Mouse (Mus musculus): ENCODE measurements around the gene Acot11.
"Not testable (repeated sequence)": the region's sequence is repeated elsewhere in the genome, so short reads cannot be mapped to it uniquely, and the experiment has no call there.

The Acot11 gene

DNA sequence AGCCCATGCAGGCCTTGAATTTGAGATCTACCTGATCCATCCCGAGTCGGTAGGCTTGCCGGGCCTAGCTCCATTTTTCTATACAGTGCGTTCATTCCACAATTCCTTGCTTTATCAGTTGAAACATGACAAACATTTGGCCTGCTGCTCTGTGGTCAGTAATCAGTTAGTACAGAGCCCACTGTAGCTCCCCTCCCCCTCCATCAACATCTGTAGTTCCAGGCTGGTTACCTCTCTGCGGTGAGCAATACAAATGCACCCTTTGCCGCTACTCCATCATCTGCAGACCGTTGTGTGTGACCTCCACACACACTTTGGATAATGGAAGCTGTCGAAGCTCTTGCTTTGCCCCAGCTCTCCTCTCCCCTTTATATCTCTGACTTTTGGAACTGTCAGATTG lies 6.4 kb upstream of the Acot11 start:
- DNase-seq (ENCODE audit: low spot score in 2 of 2): no peak

DNA sequence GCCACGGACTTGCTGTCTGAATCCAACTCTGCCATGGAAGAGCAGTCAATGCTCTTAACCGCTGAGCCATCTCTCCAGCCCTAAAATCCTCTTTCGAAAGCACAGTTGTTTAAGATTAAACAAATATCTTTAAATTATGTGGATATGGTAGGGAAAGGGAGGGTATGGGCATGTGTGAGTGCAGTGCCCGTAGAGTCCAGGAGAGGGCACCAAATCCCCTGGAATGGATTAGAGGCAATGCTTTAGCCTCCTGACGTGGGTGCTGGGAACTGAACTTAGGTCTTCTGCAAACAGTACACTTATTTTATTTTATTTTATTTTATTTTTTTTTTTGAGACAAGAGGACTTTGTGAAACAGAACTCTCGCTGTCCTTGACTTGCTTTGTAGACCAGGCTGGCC lies 5.2 kb upstream of the Acot11 start:
- DNase-seq (ENCODE audit: low spot score in 2 of 2): no peak

GRCm38 (mm10) chr4:106807287-106807686 lies 2.5 kb upstream of the Acot11 start:
- no peak for DNase-seq (ENCODE audit: low spot score in 2 of 2)

DNA sequence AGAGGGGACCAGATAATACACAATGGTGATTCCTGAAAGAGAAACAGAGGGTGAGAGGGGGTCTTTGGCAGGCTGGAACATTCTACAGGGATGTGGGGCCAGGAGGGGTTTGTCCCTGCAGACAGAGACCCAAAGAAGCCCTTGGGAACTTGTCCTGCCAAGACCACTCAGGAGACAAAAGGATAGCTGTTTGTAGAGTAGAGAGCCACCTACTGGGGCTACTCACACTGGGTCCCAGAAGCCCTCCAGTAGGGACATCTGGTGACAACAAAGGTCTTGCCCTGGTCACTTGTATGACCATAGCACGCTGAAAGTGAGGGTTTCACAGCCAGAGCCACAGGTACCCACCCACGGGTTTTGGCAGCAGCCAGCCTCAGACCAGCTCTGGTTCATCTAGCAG lies 1.1 kb upstream of the Acot11 start:
- no peak for DNase-seq (ENCODE audit: low spot score in 2 of 2)

DNA sequence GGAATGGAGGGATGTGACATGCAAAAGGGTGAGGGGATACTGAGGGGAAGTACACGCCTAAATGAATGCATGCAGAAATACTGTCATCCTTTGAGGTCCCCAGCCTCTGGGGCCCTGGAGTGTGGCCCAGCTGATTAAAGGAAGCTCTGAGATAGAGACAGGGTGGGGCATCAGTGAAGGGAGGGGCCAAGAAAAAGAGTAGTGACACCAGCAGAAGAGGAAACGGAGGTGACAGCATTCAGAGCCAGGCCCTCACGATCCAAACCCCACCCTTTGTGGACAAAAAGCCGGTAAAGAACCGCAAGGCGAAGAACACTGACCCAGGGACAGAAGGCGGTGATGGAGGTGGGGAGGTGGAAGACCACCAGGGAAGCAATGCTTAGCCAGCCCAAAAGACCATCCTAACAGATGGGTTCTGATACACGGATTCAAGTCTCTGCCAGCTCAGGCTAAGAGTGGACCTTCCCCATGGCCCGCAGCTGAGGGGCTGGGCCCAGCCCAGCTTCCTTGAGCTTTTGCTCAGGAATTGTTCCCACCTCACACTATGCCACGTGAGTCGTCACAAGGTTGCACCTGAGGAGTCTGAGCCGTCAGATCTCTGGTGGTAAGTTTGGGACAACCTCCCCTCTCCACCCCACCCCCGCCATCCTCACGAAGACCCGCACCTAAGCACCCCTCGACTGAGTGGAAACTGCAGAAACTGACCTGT lies 443 bp downstream of the Acot11 start:
- no peak for DNase-seq (ENCODE audit: low spot score in 2 of 2)

DNA sequence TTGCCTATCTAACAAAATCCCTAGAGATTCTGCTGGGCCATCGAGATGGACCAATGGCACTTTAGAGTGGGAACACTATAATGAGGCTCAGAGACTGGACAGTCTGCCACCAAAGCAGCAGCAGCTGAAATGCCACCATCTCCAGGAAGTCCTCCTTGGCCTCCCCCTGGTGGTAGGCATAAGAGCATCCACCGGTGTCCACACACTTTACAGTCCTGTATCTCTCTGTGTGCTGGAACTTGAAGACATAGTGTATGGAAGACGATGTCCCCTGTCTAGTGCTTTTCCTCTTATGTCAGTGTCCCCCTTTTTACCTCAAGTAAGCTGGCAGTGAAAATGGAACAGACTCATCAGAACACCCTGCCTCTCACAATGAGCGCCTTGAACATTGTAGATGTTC lies 1.0 kb downstream of the Acot11 start:
- no peak for DNase-seq (ENCODE audit: low spot score in 2 of 2)

DNA sequence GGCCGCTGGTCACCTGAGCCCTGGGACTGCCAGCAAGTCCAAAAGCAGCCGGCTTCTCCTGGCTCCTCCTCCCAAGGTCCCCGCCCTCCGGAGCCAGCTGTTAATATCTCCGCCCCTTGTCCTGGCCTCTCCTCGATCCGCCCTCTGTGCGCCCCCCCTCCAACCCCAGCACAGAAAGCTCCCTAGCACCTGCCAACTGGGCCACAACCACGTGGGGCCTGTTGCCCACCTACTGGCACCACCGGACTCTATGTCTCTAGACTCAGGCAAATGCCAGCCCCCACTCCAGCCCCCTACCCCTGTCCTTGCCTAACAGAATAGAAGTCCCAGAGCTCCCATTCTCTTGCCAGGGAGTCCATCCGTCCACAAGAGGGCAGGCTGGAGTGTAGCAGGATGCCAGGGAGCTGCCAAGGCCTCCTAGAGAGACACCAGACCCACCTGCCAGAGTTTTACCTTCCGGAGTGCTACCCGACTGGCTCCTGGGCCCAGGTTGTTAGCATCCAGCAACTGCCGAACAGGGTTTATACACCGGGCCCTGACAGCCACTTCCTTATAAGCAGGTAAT lies 4.9 kb downstream of the Acot11 start:
- peak; percentile 53 to 71 for DNase-seq (ENCODE audit: low spot score in 2 of 2)

DNA sequence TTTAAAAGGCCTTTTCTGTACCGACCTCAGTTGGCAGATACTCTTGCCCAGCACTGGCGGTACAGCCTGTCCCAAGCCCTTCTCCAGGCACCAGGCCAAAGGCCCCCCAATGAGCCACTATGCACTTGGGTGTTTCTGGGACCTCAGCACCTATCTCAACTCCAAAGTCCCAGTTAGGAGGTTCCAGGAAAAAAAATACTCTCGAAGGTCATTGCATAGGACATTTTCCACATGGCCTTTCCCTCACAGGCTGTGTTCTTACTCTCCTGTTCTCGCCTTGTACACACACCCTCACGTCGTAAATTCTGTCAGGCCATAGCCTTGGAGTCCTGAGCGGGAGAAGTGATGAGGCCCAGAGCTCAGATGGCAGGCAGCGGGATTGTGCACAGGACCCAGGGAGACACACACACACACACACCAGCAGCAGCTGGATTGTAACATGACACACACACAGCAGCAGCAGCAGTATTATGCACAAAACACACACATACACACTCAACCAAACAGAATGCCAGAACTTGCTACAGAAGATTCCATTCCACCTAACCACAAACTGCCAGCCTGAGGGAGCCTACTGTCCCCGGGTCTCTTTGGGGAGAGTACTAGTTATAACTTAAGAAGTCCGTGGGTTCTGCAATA lies 5.8 kb downstream of the Acot11 start:
- DNase-seq (ENCODE audit: low spot score in 2 of 2): no peak

- no peak for DNase-seq (ENCODE audit: low spot score in 2 of 2)
These were observed 9.5 kb downstream of the Acot11 start for GRCm38 (mm10) chr4:106795289-106795688.

DNA sequence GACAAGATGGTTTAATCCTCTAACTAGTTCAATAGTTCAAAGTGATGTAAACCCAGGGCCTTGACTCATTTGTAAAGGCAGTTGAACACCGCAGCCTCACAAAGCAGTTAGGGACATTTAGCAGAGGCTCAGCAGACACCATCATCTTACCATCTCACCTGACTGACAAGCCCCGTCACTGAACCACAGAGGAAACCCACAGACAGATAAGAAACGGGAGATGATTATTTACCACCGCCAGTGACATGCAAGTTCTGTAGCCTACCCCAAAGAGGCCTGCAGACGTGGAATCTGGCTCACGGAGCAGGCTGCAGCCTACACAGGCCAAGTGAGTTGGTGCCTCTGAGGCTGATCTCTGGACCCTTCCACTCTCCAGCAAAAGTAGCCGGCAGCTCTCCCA lies 10.6 kb downstream of the Acot11 start:
- no peak for DNase-seq (ENCODE audit: low spot score in 2 of 2)

GRCm38 (mm10) chr4:106793826-106794225 lies 11.0 kb downstream of the Acot11 start:
- not testable (repeated sequence) for DNase-seq (ENCODE audit: low spot score in 2 of 2)

DNA sequence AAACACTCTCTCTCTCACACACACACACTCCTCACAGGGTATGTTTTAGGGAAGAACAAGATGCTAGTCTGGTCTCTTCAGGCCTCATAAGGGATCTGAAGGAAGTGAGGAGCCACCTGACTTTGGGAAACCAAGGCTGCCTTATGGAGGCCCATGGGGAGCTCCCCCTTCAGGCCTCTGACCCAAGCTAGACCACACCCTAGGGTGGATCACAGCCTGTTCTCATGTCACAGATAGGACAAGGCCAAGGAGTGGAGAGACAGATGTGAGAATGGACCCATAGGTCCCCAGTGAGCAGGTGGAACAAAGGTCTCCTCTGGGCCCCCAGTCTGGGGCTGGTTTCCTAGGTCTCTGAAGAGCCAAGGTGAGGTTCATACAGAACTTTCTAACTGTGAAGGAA lies 12.5 kb downstream of the Acot11 start:
- DNase-seq (ENCODE audit: low spot score in 2 of 2): no peak

GRCm38 (mm10) chr4:106790938-106791337 lies 13.9 kb downstream of the Acot11 start:
- DNase-seq (ENCODE audit: low spot score in 2 of 2): no peak

DNA sequence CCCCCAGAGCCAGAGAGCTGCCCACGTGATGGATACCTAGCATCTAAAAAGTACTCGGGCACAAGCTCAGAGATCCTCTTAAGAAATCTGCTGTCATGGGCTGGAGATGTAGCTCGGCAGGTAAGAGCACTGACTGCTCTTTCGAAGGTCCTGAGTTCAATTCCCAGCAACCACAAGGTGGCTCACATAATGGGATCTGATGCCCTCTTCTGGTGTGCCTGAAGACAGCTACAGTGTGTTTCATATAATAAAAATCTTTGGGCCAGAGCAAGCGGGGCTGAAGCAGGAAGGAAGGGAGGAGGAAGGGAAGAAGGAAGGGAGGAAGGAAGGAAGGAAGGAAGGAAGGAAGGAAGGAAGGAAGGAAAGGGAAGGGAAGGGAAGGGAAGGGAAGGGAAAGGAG lies 14.6 kb downstream of the Acot11 start:
- DNase-seq (ENCODE audit: low spot score in 2 of 2): not testable (repeated sequence)

DNA sequence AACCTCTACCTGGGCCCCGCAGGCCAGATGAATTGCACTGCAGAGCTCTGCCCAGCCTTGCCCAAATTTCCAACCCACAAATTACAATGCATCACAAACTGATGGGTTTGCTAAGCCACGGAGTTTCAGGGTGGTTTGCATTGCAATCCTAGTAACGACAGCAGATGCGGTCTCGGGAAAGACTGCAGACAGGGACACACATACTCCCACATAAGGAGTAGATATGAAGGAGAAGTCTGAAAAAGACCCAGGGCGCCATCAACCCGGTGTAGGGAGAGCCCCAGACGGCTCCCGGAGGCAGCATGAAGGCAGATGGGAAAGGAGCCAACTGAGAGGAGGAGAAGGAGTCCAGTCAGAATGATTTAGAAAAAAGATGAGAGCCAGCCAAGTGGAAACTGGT lies 15.1 kb downstream of the Acot11 start:
- DNase-seq (ENCODE audit: low spot score in 2 of 2): no peak

DNA sequence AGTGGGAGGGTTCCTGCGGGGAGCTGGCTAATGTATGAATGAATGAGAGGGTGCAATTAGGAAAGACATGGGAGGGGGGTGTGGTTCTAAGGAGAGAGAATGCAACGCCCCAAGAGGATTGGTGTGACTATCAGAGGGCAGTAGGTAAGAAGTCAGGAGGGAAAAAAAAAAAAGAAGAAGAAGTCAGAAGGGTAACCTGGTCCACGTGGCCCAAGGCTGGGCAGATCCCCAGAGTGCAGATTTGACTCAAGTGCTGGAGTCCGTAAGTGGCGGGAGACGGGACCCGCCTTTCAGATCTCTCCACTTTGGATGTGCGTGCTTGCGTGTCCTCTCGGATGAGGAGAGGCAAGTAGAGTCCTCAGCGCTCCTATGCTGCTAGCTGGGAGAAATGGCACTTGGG lies 16.2 kb downstream of the Acot11 start:
- no peak for DNase-seq (ENCODE audit: low spot score in 2 of 2)

GRCm38 (mm10) chr4:106787830-106788229 lies 17.0 kb downstream of the Acot11 start:
- no peak for DNase-seq (ENCODE audit: low spot score in 2 of 2)

DNA sequence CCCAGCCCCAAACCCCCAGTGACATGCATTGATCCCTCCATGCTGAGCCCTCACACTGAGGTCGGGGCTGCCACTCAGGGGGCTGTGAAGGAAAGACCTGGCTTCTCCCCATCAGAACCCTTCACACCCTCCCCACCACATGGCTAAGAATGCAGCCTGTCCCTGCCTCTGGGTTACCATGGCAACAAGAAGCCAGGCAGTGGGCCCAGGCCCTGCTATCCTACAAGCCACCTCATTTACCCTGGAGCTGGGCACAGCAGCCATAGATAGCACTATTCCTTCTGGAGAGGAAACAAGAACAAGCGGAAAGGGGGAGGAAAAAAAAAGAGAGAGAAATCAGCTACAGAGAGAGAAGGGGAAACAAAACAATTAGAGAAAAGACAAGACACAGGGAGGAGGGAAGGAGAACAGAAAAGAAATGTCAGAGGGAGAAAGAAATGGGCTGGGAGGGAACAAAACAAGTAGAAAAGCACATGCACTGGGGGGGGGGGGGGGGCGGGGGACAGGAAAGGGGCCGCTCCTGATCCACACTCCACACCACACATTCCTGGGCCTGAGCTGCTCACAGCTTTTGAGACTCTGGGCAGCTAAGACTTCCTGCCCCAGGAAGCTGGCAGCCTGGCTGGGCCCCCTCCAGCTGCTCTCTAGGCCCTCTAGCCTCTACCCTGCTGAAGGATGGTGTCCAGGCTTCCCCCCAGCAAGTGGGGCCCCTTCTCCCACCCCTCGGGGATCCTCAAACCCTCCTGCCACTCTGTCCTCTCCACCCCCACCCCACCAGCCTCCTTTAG lies 18.9 kb downstream of the Acot11 start:
- DNase-seq (ENCODE audit: low spot score in 2 of 2): peak; percentile 53 to 74

GRCm38 (mm10) chr4:106785345-106785744 lies 19.5 kb downstream of the Acot11 start:
- DNase-seq (ENCODE audit: low spot score in 2 of 2): no peak

GRCm38 (mm10) chr4:106784806-106785205 lies 20.0 kb downstream of the Acot11 start:
- no peak for DNase-seq (ENCODE audit: low spot score in 2 of 2)

- no peak for DNase-seq (ENCODE audit: low spot score in 2 of 2)
These were observed 21.7 kb downstream of the Acot11 start for GRCm38 (mm10) chr4:106783137-106783536.

- no peak for DNase-seq (ENCODE audit: low spot score in 2 of 2)
These were observed 24.8 kb downstream of the Acot11 start for GRCm38 (mm10) chr4:106780045-106780444.

Data from cerebellum, postnatal 4 days (tissue).